Mouse (Mus musculus): ENCODE measurements around the gene Deaf1. TPM values are rescaled to one million over a fixed set of nuclear protein-coding genes. Genes with fewer than 3 reads are reported as not detected.

Deaf1 gene
- 29.4 and 42.1 TPM in 2 replicates for polyA plus RNA-seq (2015; fragmentation: Nextera tagmentation; extraction: Ambion mirVana)

- H3K9ac ChIP-seq, result peak within 1 kb of the TSS; percentile 88
- H3K4me3 ChIP-seq, result peak within 1 kb of the TSS; percentile 62
- peak within 1 kb of the TSS; percentile 95 for H3K4me2 ChIP-seq
- peaks cover 11% of the 10 kb centered on the region for H3K36me3 ChIP-seq
- H3K27ac ChIP-seq, result peak within 1 kb of the TSS; percentile 92
- no peaks in the 10 kb centered on the region for H3K27me3 ChIP-seq
- peaks cover 24% of the 10 kb centered on the region for H3K4me1 ChIP-seq (replicated peaks)
- ATAC-seq (replicated peaks; ENCODE audit: insufficient number of reproducible peaks, insufficient read depth, low FRiP score, low read depth), result peak; percentile 95
- H3K9me3 ChIP-seq (replicated peaks), result no peaks in the 10 kb centered on the region
- under 1% methylated on average over 102 of the region's 105 CpGs for WGBS
Measured at GRCm38 (mm10) chr7:141327469-141328372, at the start of gene Deaf1, which contains the start of gene Tmem80. Gene Deaf1, minus strand, starts transcription at chr7:141327690. Gene Tmem80, plus strand, starts transcription at chr7:141327739.

GRCm38 (mm10) chr7:141374399-141374798 is 46.9 kb upstream of the Deaf1 start:
- ATAC-seq (replicated peaks; ENCODE audit: insufficient number of reproducible peaks, insufficient read depth, low FRiP score, low read depth), result no peak
- H3K4me1 ChIP-seq (replicated peaks), result no peaks in the 10 kb centered on the region
- no peaks in the 10 kb centered on the region for H3K36me3 ChIP-seq
- no peak overlapping the region for H3K4me2 ChIP-seq
- H3K27ac ChIP-seq, result no peak overlapping the region
- H3K9me3 ChIP-seq (replicated peaks), result no peaks in the 10 kb centered on the region
- H3K27me3 ChIP-seq, result no peaks in the 10 kb centered on the region
- no peak overlapping the region for H3K9ac ChIP-seq
- H3K4me3 ChIP-seq, result no peak overlapping the region

GRCm38 (mm10) chr7:141373611-141374010 is 46.1 kb upstream of the Deaf1 start:
- no peaks in the 10 kb centered on the region for H3K36me3 ChIP-seq
- no peak for ATAC-seq (replicated peaks; ENCODE audit: insufficient number of reproducible peaks, insufficient read depth, low FRiP score, low read depth)
- H3K4me1 ChIP-seq (replicated peaks), result no peaks in the 10 kb centered on the region
- H3K4me3 ChIP-seq, result no peak overlapping the region
- H3K9ac ChIP-seq, result no peak overlapping the region
- H3K27me3 ChIP-seq, result no peaks in the 10 kb centered on the region
- no peak overlapping the region for H3K4me2 ChIP-seq
- no peaks in the 10 kb centered on the region for H3K9me3 ChIP-seq (replicated peaks)
- WGBS, result 73% methylated on average over 6 of the region's 6 CpGs
- no peak overlapping the region for H3K27ac ChIP-seq

- Histone ChIP-seq H3K4me1 (replicated peaks) (no peaks in the 10 kb centered on the region), H3K9me3 (replicated peaks) (no peaks in the 10 kb centered on the region), H3K9ac (no peak overlapping the region), H3K27ac (no peak overlapping the region), H3K27me3 (no peaks in the 10 kb centered on the region), H3K36me3 (no peaks in the 10 kb centered on the region), H3K4me2 (no peak overlapping the region), H3K4me3 (no peak overlapping the region)
- WGBS, result 43% methylated on average over 6 of the region's 6 CpGs
- no peak for ATAC-seq (replicated peaks; ENCODE audit: insufficient number of reproducible peaks, insufficient read depth, low FRiP score, low read depth)
Measured at GRCm38 (mm10) chr7:141371942-141372595, 44.6 kb upstream of the Deaf1 start.

GRCm38 (mm10) chr7:141369918-141370317 is 42.4 kb upstream of the Deaf1 start:
- 64% methylated on average over 5 of the region's 5 CpGs for WGBS
- Histone ChIP-seq H3K4me1 (replicated peaks) (no peaks in the 10 kb centered on the region), H3K9ac (no peak overlapping the region), H3K27ac (no peak overlapping the region), H3K9me3 (replicated peaks) (no peaks in the 10 kb centered on the region), H3K36me3 (no peaks in the 10 kb centered on the region), H3K4me2 (no peak overlapping the region), H3K27me3 (0 out of 2 replicates have a peak, but pooled peaks cover 4% of the 10 kb centered on the region), H3K4me3 (no peak overlapping the region)
- ATAC-seq (replicated peaks; ENCODE audit: insufficient number of reproducible peaks, insufficient read depth, low FRiP score, low read depth), result no peak

GRCm38 (mm10) chr7:141367358-141367757 is 39.9 kb upstream of the Deaf1 start:
- Histone ChIP-seq H3K27ac (no peak overlapping the region), H3K27me3 (peaks cover 9% of the 10 kb centered on the region), H3K9me3 (replicated peaks) (no peaks in the 10 kb centered on the region), H3K4me1 (replicated peaks) (no peaks in the 10 kb centered on the region), H3K4me3 (no peak overlapping the region), H3K9ac (no peak overlapping the region), H3K36me3 (no peaks in the 10 kb centered on the region), H3K4me2 (no peak overlapping the region)
- ATAC-seq (replicated peaks; ENCODE audit: insufficient number of reproducible peaks, insufficient read depth, low FRiP score, low read depth), result no peak
- 75% methylated on average over 4 of the region's 4 CpGs for WGBS

GRCm38 (mm10) chr7:141365049-141365445 is 37.6 kb upstream of the Deaf1 start:
- 61% methylated on average over 3 of the region's 3 CpGs for WGBS
- Histone ChIP-seq H3K4me2 (no peak overlapping the region), H3K36me3 (no peaks in the 10 kb centered on the region), H3K9me3 (replicated peaks) (no peaks in the 10 kb centered on the region), H3K27me3 (peaks cover 32% of the 10 kb centered on the region), H3K27ac (no peak overlapping the region), H3K4me3 (no peak overlapping the region), H3K4me1 (replicated peaks) (0 out of 2 replicates have a peak, but pooled peaks cover 2% of the 10 kb centered on the region), H3K9ac (no peak overlapping the region)
- no peak for ATAC-seq (replicated peaks; ENCODE audit: insufficient number of reproducible peaks, insufficient read depth, low FRiP score, low read depth)

GRCm38 (mm10) chr7:141364349-141365048 is 37.0 kb upstream of the Deaf1 start:
- Histone ChIP-seq H3K27me3 (peaks cover 36% of the 10 kb centered on the region), H3K27ac (no peak overlapping the region), H3K4me1 (replicated peaks) (0 out of 2 replicates have a peak, but pooled peaks cover 2% of the 10 kb centered on the region), H3K9ac (no peak overlapping the region), H3K4me2 (no peak overlapping the region), H3K36me3 (no peaks in the 10 kb centered on the region), H3K9me3 (replicated peaks) (no peaks in the 10 kb centered on the region), H3K4me3 (no peak overlapping the region)
- 57% methylated on average over 5 of the region's 5 CpGs for WGBS
- ATAC-seq (replicated peaks; ENCODE audit: insufficient number of reproducible peaks, insufficient read depth, low FRiP score, low read depth), result no peak

GRCm38 (mm10) chr7:141363752-141364125 is 36.2 kb upstream of the Deaf1 start:
- WGBS, result 53% methylated on average over 2 of the region's 2 CpGs
- Histone ChIP-seq H3K27ac (no peak overlapping the region), H3K4me1 (replicated peaks) (0 out of 2 replicates have a peak, but pooled peaks cover 2% of the 10 kb centered on the region), H3K9ac (no peak overlapping the region), H3K9me3 (replicated peaks) (no peaks in the 10 kb centered on the region), H3K4me3 (no peak overlapping the region), H3K27me3 (peaks cover 38% of the 10 kb centered on the region), H3K36me3 (no peaks in the 10 kb centered on the region), H3K4me2 (no peak overlapping the region)
- ATAC-seq (replicated peaks; ENCODE audit: insufficient number of reproducible peaks, insufficient read depth, low FRiP score, low read depth), result no peak

GRCm38 (mm10) chr7:141363106-141363751 is 35.7 kb upstream of the Deaf1 start:
- no peak for ATAC-seq (replicated peaks; ENCODE audit: insufficient number of reproducible peaks, insufficient read depth, low FRiP score, low read depth)
- Histone ChIP-seq H3K4me1 (replicated peaks) (0 out of 2 replicates have a peak, but pooled peaks cover 2% of the 10 kb centered on the region), H3K36me3 (no peaks in the 10 kb centered on the region), H3K4me2 (no peak overlapping the region), H3K9me3 (replicated peaks) (no peaks in the 10 kb centered on the region), H3K4me3 (no peak overlapping the region), H3K27ac (no peak overlapping the region), H3K27me3 (peaks cover 38% of the 10 kb centered on the region), H3K9ac (no peak overlapping the region)
- WGBS, result 50% methylated on average over 4 of the region's 4 CpGs

- Histone ChIP-seq H3K4me1 (replicated peaks) (0 out of 2 replicates have a peak, but pooled peaks cover 2% of the 10 kb centered on the region), H3K4me2 (no peak overlapping the region), H3K9ac (no peak overlapping the region), H3K36me3 (no peaks in the 10 kb centered on the region), H3K9me3 (replicated peaks) (no peaks in the 10 kb centered on the region), H3K27me3 (peaks cover 41% of the 10 kb centered on the region), H3K27ac (no peak overlapping the region), H3K4me3 (no peak overlapping the region)
- 15% methylated on average over 24 of the region's 24 CpGs for WGBS
- ATAC-seq (replicated peaks; ENCODE audit: insufficient number of reproducible peaks, insufficient read depth, low FRiP score, low read depth), result no peak
Measured at GRCm38 (mm10) chr7:141361510-141361909, 34.0 kb upstream of the Deaf1 start.

Measured in heart, embryonic 15.5 days (tissue).